Mouse (Mus musculus) kidney, postnatal 25 days (tissue): ENCODE results near the gene Otud4.
A peak's percentile ranks its signal among the peaks of the same experiment; 100 is the strongest.
"Not testable (repeated sequence)": the region's sequence is repeated elsewhere in the genome, so short reads cannot be mapped to it uniquely, and the experiment has no call there.

Experiments used
- DNase-seq, 2 experiments: peaks; one replicate each; pipeline ENCODE4 v3.0.0; 2021; ENCODE audit warnings: mixed read lengths in 2 of 2

Otud4 gene

GRCm38 (mm10) chr8:79638707-79639549, 490 bp upstream of the Otud4 start:
- peak; percentile 97 to 100 for DNase-seq

- DNase-seq: no peak
These were observed 1.7 kb downstream of the Otud4 start for GRCm38 (mm10) chr8:79641119-79641518.

- no peak for DNase-seq
These were observed 10.2 kb downstream of the Otud4 start for GRCm38 (mm10) chr8:79649569-79649968.

GRCm38 (mm10) chr8:79650158-79650814, 10.9 kb downstream of the Otud4 start:
- DNase-seq: peak in 1 of 2 experiments; percentile 42

GRCm38 (mm10) chr8:79653736-79654135, 14.3 kb downstream of the Otud4 start:
- DNase-seq: no peak

- not testable (repeated sequence) for DNase-seq
These were observed 19.3 kb downstream of the Otud4 start for GRCm38 (mm10) chr8:79658715-79659114.

- DNase-seq: no peak
These were observed 37.0 kb downstream of the Otud4 start for GRCm38 (mm10) chr8:79676461-79676860.

- DNase-seq: no peak
These were observed 39.6 kb downstream of the Otud4 start for GRCm38 (mm10) chr8:79679005-79679404.

- DNase-seq: not testable (repeated sequence)
These were observed 40.7 kb downstream of the Otud4 start for GRCm38 (mm10) chr8:79680083-79680482.

- DNase-seq: peak in 1 of 2 experiments; percentile 13
These were observed 41.1 kb downstream of the Otud4 start for GRCm38 (mm10) chr8:79680555-79680954.

- no peak for DNase-seq
These were observed 41.5 kb downstream of the Otud4 start for GRCm38 (mm10) chr8:79680965-79681364.

- not testable (repeated sequence) for DNase-seq
These were observed 46.5 kb downstream of the Otud4 start for GRCm38 (mm10) chr8:79685927-79686326.

- no peak for DNase-seq
These were observed 53.1 kb downstream of the Otud4 start for GRCm38 (mm10) chr8:79692531-79692930.

- DNase-seq: no peak
These were observed 67.3 kb downstream of the Otud4 start for GRCm38 (mm10) chr8:79706687-79707086.

- DNase-seq: peak; percentile 99
These were observed 71.9 kb downstream of the Otud4 start, which contains the start of the genes Abce1 and Anapc10 for GRCm38 (mm10) chr8:79711064-79711961. Abce1 (minus strand) TSS chr8:79711740. Anapc10 (plus strand) TSS chr8:79711820.

GRCm38 (mm10) chr8:79712676-79713075, 73.3 kb downstream of the Otud4 start:
- DNase-seq: no peak

GRCm38 (mm10) chr8:79721537-79721936, 82.1 kb downstream of the Otud4 start:
- no peak for DNase-seq

GRCm38 (mm10) chr8:79723308-79723707, 83.9 kb downstream of the Otud4 start:
- no peak for DNase-seq

- no peak for DNase-seq
These were observed 85.2 kb downstream of the Otud4 start for GRCm38 (mm10) chr8:79724589-79724988.
